Mouse (Mus musculus) stomach, postnatal 0 days (tissue): ENCODE measurements around the gene Mcoln3.

Source experiments
- CTCF ChIP-seq: IDR thresholded peaks from 2 replicates; pipeline ENCODE4 v1.5.1; 2016; ENCODE audit warnings: antibody characterized with exemption, low read depth, mild to moderate bottlenecking, moderate library complexity
- EP300 ChIP-seq: optimal IDR thresholded peaks from 2 replicates; pipeline ENCODE3; 2016; ENCODE audit warnings: antibody characterized with exemption

DNA sequence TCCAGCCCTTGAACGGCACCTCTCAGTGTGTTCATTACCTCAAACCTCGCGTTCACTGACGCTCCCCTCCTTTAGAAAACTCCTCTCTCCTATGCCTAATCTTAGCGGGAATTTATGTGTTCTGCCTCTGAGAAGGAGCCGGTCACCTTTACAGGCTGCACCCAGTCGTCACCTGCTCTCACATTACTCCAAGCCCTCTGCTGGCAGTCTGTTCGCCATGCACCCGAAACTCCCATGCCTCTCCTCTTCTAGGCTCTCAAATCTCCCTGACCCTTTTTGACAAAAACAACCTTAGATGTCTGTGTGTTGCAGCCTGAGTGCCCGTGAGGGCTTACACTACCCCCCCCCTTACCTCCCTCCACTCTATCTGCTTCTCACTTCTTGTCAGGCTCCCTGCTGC, 19.2 kb downstream of the Mcoln3 start:
- TF ChIP-seq CTCF (peak; percentile 68), EP300 (no peak)
